Mouse (Mus musculus) c-Kit-positive CD71-positive TER-119-negative erythroid progenitor cells, embryonic 14.5 days (primary cell): ENCODE measurements around the gene Gm5155.
"Not testable (repeated sequence)": the region's sequence is repeated elsewhere in the genome, so short reads cannot be mapped to it uniquely, and the experiment has no call there.

Experiments
- DNase-seq: peaks from one replicate; pipeline ENCODE4 v3.0.0-alpha.2; 2013; ENCODE audit warnings: low read depth

The Gm5155 gene

DNA sequence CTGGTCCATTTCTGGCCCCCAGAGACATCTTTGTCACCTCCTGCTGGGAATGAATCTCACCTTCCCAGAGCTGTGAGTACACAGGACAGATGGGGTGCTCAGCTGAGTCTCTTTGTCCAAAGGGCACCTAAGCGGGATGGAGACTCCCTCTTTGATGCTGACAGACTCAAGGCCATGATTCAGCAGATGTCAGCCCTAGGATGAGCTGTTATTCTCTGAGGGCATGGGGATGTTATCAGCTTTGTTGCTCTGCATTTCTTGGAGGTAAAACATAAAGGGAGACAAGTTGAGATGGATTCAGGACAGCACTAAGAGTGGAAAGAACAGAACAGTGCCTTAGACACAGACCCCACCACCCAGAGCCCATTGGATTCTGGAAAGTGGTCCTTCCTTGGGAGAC, at the start of gene Gm5155:
Gene Gm5155 (plus strand): TSS at position 301 of the 400 bp plus-strand sequence.
- DNase-seq: no peak

DNA sequence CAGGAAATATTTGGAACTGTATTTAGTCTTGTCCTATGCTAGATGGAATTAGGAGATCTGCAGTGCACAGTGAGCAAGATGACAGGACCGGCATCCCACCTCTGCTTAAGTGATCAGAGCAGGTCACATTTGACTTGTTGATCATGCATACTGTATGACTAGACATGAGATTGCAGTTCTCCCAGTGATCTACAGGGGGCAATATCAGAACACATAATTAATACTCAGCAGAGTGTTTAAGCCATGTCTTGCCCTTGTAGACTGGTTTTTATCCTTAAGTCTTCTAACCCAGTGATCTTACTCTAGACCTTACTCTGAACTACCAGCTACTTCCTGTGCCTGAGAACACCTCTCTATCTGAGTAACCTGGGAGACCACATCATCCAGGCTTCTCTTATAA, 791 bp upstream of the Gm5155 start:
- DNase-seq: no peak

DNA sequence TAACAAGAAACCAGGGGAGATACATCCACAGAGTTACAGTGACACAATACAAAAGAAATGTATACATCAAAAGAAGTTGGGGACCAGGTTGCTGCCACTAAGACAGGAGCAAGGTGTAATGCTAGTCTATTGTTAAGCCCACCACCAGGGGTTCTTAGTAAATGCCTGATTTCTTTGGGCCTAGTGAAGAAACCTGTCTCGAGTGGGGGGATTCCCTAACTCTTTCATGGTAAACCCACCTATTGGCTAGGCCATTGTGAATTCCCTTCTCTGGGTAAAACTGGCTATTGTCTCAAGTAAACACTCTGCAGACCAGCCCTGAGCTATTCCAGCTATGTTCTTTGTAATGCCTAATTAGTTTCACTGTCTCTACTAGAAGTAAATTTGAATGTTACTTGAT, 23.8 kb downstream of the Gm5155 start:
- not testable (repeated sequence) for DNase-seq

DNA sequence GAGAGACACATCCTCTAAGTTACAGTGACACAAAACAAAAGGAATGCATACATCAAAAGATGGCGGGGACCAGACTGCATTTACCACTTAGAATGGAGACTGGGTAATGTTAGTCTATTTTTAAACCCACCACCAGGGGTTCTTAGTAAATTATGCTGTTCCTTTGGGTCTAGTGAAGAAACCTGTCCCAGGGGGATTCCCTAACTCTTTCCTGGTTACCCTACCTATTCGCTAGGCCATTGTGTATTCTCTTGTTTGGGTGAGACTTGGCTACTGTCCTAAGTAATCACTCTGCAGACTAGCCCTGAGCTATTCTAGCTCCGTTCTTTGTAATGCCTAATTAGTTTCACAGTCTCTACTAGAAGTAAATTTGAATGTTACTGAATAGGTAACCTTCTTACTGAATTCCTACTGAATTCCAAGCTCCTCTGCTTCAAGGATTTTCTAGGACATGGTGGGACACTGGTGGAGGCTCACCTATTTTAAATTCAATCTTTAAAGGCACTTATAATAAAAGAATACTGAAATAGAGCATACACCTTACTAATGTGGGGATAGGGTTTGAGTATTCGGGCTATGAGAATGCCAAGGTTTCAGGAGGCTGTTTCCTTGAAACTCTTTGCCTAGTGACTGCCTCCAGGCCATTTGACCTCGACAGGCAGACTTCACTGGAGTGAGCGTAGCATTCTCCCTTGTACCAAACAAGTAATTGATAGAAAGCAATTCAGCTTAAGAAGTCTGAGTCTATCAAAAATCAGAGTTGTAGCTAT, 31.8 kb downstream of the Gm5155 start:
- DNase-seq: no peak
